Mouse (Mus musculus) CD4-positive, CD25-positive, alpha-beta regulatory T cell, adult 2 months (primary cell): ENCODE measurements around the gene Ece1.
A peak's percentile ranks its signal among the peaks of the same experiment; 100 is the strongest.

Experiments
- DNase-seq: peaks from one replicate; pipeline ENCODE4 v3.0.0-alpha.2; 2012; ENCODE audit warnings: low read depth, low spot score

The Ece1 gene

DNA sequence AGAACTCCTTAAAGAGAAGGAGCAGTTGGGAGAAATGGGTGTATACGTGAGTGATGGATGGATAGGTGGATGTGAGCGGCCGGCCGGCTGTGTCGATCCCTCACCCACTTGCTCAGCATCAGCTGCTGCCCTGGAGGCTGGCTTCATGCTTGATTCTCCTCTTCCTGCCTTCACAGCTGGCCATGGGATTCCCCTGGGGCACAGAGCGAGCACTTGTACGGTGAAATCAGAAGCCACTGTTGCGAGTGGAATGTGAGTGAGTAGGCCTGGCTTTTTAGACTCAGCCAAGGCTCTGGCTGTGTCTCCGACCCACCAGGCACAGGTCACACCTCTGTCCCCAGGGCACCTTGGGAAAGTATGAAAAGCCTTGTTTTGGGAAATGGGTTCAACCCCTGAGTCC lies 20.6 kb downstream of the Ece1 start:
- DNase-seq, result no peak

DNA sequence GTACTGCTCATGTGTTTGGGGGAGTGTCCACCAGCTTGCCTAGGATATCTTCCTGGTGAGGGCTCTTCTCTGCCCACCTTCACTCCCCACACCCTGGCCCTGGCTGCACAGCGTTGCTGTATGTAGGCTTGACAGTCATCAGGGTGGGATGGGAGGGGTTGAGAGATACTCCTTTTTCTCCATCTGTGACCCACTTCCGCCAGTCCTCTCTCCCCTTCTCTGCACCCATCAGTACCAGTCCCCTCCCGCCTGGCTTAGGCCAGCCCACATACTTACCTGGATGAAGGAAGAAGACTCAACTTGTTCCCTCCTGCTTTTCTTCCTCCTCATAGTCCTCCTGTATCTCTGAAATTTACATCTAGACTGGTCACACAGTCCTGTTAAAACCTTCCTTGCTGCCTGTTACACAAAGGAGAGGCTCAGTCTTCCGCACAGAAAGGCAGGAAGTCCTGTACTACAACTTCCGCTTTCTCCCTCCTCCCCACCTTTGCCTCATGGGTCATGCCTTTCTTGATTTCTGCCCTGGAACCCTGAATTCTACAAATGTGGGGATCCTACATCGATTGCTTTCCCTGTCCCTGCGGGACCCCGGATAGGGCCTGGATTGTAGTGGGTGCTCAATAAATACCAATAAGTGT lies 21.6 kb downstream of the Ece1 start:
- DNase-seq, result peak; percentile 56

DNA sequence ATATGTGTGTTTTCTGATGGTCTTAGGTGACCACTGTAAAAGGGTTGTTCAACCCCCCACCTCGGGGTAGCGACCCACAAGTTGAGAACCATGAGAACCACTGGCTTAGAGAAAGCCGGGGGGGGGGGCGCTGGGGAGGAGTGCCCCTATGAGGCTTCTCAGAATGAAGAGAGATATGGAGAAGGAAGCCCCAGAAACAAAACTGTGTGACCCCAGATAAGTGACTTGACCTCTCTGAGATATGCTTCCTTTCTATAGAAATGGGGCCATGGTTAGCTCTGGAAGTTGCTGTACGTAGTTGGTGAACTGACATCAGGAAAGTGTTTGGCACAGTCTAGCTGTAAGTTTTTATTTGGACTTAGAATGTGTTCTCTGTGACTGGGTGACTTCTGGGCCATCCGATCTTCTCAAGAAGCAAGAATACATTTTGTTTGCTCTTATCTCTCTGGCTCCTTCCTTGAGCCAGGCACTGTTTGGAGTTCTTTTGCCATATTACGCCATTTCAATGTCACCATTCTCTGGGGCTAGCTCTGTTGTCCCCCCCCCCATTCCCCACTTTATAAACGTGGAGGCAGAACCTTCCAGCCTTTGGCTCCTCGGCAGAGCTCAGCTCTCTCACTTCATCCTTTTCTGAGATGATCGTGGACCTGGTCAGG lies 25.4 kb downstream of the Ece1 start:
- no peak for DNase-seq

GRCm38 (mm10) chr4:137887993-137888388 lies 26.0 kb downstream of the Ece1 start:
- DNase-seq, result no peak

DNA sequence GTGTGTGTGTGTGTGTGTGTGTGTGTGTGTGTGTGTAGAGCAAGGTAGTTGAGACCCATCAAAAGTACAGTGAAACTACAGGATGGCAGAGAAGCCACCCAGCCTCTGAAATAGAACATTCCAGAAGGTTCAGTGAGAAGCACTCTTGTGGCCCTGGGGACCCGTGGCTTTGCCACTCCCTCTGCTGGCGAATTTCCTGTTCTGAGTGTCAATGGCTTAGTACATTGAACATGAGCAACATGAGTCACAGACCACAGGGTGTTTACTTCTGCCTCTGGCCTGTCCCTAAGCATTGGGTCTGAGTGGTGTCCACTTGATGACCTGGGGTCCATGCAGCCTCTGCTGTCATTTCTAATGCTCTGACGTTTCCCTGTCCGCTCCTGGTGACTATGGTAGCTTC lies 28.6 kb downstream of the Ece1 start:
- DNase-seq, result peak; percentile 80

DNA sequence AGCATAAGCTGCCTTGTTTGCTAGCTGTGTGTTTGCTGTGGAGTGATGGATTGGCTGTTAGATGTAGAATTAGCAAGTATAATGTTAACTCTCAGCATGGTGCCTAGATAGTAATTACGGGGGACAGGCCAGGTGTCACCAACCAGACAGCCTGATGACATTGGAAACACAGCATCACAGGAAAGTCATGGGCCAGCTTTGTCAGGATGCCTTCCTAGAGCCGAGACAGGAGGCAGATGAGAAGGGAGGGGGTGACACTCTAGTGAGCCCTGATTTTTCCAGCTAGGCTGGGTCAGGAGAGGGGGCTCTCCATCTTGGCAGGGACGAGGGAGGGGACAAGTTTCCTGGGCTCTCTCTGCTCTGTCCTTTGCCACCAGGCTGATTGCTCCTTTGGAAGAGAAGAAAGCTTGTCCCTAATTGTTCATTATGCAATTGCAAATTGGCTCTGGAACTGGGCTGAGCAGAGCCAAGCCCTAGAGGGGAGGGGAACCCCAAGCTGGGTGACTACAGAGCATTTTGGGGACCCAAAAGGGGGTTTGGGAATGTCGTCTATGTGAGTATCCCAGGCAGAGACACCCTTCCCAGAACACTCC lies 29.6 kb downstream of the Ece1 start:
- DNase-seq, result no peak

- DNase-seq, result no peak
Observed at GRCm38 (mm10) chr4:137892713-137893242, 30.7 kb downstream of the Ece1 start.

DNA sequence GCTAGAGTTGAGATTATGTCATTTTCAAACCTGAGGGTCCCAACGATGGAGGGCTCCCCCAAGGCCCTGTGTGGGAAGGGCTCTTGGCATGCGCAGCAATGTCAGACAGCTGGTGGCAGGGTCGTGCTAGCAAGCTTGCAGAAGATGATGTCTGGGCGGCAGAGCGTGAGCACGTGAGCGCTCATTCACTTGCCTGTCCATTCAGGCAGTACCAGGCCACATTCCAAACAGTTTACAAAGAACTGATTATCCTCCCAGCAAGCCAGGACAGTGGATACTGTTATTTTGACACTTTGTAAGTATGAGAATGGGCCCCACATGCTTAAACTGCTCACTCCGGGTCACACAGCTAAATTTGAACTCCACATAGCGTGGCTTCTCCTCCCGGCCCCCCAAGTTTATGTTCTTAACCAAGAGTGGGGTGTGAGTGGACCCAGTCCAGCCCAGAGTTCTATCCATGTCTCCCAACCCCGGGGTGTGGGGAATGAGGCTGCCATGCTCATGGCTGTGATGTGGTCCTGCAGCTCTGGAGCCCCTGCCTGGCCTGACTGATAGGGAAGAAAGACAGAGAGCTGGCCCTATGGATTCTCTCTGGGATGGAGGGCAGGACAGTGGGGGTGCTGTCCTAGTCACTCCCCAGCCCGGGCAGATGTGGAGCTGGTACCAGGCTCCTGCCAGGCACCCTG lies 34.7 kb downstream of the Ece1 start:
- no peak for DNase-seq

DNA sequence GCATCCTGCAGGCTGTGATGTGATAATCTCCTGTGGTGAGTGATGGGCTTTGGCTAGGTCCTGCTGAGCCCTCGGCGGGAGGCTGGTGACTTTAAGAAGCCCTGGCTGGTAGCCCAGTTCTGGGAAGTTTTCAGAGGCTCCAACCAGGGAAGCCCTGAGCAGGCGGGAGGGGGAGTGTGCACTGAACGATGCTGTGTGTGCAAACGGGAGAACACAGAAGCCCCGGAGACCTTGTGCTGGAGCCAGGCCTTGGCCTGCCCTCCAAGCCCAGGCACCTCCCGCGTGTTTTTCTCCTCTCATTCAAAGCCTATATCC lies 35.2 kb downstream of the Ece1 start:
- no peak for DNase-seq

GRCm38 (mm10) chr4:137898490-137898889 lies 36.5 kb downstream of the Ece1 start:
- DNase-seq, result no peak

DNA sequence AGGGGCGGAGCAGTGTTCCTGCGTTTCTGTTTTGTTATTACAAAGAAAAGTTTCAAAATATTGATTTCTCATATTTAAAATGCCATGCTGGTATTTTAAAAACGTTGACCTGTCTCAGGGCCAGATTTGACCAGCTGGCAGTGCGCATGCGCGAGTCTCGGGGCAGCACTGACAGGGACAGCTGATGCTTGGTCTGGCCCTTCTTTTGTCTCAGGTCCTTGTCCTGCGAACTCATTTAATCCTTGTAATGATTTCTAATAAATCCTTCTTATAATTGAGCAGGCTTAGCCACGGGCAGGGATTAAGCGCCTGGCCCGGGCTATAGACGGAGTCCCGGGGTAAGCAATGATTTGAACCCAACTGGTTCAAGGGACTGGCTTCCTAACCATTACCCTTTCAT lies 40.2 kb downstream of the Ece1 start:
- no peak for DNase-seq

DNA sequence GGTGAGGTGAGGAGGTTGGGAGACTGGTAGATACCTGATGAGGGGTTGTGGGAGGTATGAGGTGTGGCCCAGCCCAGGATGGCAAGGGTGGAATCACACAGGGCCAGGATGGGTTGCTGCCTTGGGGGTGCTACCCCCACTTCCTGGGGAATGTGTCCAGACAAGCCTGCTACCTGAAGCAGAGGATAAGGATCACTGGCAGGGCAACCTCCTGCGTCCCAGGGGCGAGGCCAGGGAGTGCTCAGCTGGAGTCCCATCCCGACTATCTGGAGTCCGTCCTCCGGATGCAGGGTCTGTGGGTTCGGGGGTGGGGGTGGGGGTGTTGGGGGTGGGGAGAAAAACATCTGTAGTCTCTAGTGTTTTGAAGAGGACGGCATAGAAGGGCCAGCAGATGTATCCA lies 40.8 kb downstream of the Ece1 start:
- no peak for DNase-seq

GRCm38 (mm10) chr4:137904956-137905551 lies 43.0 kb downstream of the Ece1 start:
- DNase-seq, result no peak

DNA sequence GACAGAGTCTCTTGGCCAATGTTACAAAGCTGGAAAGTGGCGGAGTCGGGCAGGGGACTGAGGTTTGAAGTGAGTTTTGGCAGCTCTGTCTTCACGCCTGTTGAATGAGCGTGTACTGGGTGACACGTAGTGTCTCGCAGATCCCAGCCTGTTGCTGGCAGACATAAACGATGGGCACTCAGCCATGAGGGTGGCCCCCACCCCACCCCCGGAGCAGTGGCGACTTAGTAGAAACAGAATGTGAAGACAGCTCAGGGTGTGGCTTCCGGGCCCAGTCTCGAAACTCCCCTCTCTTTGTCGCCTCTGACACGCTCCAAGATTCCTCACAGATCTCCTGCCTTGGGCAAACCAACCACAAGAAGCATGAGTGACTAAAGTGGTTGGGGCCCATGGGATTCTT lies 45.9 kb downstream of the Ece1 start:
- DNase-seq, result no peak

- no peak for DNase-seq
Observed at GRCm38 (mm10) chr4:137908489-137908888, 46.5 kb downstream of the Ece1 start.

DNA sequence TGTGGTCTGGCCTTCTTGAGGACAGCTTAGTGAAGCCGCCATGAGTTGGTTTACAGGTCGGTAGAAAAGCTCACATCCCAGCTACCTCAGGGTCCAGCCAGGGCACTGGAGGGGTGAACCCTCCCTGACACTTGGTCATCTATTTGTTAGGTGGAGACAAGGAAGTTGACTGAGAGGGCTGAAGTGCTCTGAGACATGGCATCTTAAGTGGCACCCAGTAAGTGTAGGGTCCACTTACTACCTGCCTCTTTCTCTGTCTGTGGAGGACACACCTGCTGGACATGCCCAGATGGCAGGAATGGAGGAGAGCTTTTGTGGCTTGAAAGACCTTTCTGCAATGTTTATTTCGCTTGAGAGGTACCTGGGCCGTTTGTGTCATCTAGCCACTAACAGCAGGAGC lies 46.9 kb downstream of the Ece1 start:
- DNase-seq, result no peak

- peak; percentile 9 for DNase-seq
Observed at GRCm38 (mm10) chr4:137909471-137909870, 47.4 kb downstream of the Ece1 start.

GRCm38 (mm10) chr4:137910382-137911009 lies 48.5 kb downstream of the Ece1 start:
- DNase-seq, result peak; percentile 24

GRCm38 (mm10) chr4:137911657-137912056 lies 49.6 kb downstream of the Ece1 start:
- DNase-seq, result no peak

- DNase-seq, result no peak
Observed at GRCm38 (mm10) chr4:137912768-137913305, 50.8 kb downstream of the Ece1 start.

DNA sequence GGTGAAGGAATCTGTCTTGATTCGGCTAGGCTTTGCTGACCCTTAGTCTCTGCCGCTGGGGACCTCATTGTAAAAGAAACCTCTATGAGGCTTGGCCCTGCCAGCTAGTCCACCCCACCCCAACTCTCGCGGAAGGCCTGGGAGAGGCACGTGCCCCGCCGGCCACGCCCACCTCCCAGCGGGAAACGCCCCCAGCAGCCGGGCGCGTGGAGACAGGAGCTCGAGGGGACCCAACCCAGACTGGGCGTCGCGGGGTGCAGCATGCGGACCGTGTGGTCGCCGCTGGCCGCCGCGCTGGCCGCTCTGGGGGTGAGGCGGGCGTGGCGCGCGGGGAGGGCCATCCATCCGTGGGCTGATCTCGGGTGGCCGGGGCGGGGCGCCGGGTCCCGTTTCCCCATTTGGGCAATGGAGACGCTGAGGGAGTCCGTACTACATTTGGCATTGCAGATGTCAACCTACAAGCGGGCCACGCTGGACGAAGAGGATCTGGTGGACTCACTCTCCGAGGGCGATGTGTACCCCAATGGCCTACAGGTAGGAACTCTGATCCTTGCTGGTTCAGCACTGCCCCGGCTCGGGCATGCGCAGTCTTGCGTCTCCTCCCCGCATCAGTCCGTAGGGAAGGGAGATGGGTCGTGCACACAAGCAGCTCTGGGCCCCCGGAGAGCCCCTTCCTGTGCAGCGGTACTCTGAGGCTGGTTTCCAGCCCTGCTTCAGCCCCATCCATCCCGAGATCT lies 51.5 kb downstream of the Ece1 start:
- peak; percentile 70 for DNase-seq
